Mouse (Mus musculus): ENCODE data around the gene Zfp157.

GRCm38 (mm10) chr5:138441286-138442194 lies at the start of gene Zfp157:
- TF ChIP-seq CTCF (IDR thresholded peaks at IDR 0.05; ENCODE audit: low read depth, low read length) (no peak), GATA2 (IDR thresholded peaks at IDR 0.05; ENCODE audit: borderline replicate concordance, low read depth, low read length) (no peak), TAL1 (conservative IDR thresholded peaks at IDR 0.05; ENCODE audit: low read depth, low read length) (no peak)
